Mouse (Mus musculus): ENCODE measurements around the gene Rasal1.

The Rasal1 gene

GRCm38 (mm10) chr5:120693931-120694694, 45.5 kb downstream of the Rasal1 start:
- DNase-seq (ENCODE audit: low spot score in 2 of 2) = no peak

- DNase-seq (ENCODE audit: low spot score in 2 of 2) = no peak
Measured at GRCm38 (mm10) chr5:120694695-120695074, 46.1 kb downstream of the Rasal1 start.

- DNase-seq (ENCODE audit: low spot score in 2 of 2) = no peak
Measured at GRCm38 (mm10) chr5:120696057-120696743, 47.6 kb downstream of the Rasal1 start.

DNA sequence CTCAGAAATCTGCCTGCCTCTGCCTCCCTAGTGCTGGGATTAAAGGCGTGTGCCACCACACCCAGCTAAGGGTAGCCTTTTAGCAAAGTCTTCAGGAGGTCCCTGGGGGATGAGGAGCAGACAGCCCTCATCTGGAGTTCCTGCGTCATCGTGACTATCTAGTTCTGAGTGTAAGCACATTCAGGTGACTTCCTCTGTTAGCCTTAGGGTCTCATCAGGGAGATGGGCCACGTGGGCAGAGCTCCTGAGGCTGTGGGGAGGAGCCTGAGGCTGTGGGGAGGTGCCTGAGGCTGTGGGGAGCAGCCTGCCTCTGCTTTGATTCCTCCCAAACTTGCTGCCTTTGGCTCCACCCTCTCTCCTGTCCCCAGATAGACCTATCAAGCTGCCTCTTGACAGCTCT, 48.3 kb downstream of the Rasal1 start:
- no peak for DNase-seq (ENCODE audit: low spot score in 2 of 2)

DNA sequence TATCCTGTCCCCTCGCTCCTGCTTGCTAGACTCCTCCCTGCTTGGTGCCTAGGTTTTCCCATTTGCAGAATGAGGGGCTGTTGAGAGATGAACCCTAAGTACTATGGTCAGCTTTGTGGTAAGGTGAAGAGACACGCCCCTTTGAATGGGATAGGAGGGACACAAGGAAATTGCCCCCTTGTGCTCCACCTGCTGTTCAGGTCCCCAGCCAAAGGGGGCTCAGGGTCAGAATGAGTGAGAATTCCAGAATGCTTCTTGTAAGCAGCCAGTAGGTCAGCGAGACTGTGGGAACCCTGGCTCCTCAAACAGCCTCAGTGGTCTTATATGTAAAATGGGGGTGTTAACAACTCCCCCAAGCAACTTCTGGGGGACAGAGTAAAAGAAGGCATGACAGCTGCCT, 49.6 kb downstream of the Rasal1 start:
- DNase-seq (ENCODE audit: low spot score in 2 of 2) = no peak

DNA sequence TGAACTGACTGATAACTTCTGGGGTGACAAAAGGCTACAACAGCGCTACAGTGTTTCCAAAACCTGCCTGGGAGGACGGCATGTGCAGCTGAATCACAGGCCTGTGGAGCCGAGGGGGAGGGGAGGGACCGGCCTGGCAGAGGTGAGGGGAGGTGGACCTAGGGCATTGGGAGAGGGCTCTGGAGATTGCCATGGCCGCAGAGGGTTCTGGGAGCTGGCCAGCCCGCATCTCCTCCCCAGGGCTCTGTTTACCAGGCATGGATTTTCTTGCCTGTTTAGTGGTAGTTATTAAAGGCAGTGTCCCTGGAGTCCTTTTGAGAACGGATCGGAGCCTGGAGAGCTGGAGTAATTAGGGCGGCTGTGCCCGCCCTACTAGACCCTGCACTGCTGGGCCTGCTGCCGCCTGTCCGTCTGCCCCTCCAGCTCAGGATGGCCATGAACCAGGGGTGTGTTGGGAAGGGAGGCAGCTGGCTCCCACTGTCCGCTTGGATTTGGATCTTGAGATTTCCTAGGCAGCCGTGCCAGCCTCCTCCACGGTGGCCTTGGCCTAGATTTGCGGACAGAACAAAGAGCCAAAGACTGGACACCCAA, 50.3 kb downstream of the Rasal1 start:
- peak in 1 of 2 experiments; percentile 39 for DNase-seq (ENCODE audit: low spot score in 2 of 2)

- no peak for DNase-seq (ENCODE audit: low spot score in 2 of 2)
Measured at GRCm38 (mm10) chr5:120700996-120701790, 52.6 kb downstream of the Rasal1 start.

DNA sequence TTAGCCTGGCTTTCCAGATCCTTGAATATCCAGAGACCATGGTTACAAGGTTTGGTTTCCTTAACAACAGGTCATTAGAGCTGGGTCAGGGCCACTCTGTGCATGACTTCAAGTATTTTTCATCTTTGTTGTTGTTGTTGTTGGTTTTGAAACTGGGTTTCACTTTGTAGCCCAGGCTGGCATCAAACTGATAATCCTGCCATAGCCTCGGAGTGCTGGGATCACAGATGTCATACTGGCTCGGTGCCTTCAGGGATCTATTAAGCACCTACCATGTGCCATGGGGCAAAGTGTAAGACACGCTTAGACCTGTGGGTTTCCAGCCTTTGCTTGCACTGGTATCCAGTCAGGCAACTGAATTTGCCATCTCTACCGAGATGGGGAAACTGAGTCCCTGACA, 53.8 kb downstream of the Rasal1 start:
- DNase-seq (ENCODE audit: low spot score in 2 of 2) = no peak

DNA sequence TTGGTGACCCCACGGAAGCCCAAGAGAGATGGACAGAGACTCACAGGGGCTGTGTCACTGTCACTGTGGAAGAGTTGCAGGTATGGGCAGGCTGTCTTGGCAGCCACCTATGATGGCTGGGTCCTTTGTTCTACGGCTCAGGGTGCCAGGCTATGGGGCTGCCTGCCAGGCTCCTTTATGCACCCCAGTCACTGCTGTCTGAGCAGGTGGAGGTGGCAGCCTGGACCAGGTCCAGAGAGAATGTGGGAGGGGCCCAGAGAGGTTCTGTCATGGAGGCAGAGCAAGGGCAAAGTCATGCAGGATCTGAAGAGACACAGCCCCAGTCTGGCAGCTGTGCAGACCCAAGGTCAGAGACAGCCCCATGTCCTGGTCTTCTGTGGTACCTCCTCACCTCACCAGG, 54.4 kb downstream of the Rasal1 start:
- DNase-seq (ENCODE audit: low spot score in 2 of 2) = no peak

- DNase-seq (ENCODE audit: low spot score in 2 of 2) = no peak
Measured at GRCm38 (mm10) chr5:120703660-120704059, 55.0 kb downstream of the Rasal1 start.

GRCm38 (mm10) chr5:120704421-120704820, 55.8 kb downstream of the Rasal1 start:
- no peak for DNase-seq (ENCODE audit: low spot score in 2 of 2)

DNA sequence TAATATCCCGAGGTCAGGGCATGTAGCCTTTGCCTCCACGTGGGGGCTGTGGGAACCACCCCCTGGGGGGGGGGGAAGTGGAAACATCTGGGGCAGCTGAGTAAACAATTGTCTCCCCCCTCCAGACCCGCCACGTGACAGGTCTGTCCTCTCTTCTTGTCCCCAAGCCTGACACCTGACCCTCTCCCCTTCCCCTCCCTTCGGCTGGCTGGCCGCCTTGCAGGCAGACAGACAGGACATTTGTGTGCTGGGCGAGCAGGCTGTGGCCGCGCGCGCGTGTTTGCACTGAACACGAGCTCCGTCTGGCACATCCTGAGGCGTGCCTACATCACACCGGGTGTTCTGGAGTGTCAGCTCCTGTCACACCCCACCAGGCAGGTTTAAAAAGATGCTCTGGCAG, 57.9 kb downstream of the Rasal1 start:
- no peak for DNase-seq (ENCODE audit: low spot score in 2 of 2)

GRCm38 (mm10) chr5:120706976-120707375, 58.4 kb downstream of the Rasal1 start:
- DNase-seq (ENCODE audit: low spot score in 2 of 2) = no peak

- DNase-seq (ENCODE audit: low spot score in 2 of 2) = peak; percentile 22 to 44
Measured at GRCm38 (mm10) chr5:120710161-120710825, 61.7 kb downstream of the Rasal1 start.

DNA sequence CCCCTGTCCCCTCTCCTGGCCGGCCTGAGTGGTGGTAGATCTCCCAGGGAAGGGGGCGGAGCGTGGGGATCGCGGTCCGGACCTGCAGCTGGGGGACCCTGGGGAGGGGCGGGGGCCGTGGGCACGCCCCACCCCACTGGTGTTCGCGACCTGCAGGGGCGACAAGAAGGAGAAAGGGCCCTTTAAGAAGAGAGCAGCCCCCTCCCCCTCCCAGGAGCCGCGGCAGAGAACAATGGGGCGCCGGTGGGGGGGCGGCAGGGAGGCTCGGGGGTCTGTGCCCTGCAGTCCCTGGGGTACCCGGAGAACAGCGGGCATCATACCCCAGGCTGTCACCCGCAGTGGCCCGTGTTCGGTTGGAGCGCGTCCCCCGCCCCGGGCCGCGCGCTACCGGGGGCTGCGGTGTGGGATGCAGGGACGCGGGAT, 62.2 kb downstream of the Rasal1 start:
- DNase-seq (ENCODE audit: low spot score in 2 of 2) = peak in 1 of 2 experiments; percentile 26

DNA sequence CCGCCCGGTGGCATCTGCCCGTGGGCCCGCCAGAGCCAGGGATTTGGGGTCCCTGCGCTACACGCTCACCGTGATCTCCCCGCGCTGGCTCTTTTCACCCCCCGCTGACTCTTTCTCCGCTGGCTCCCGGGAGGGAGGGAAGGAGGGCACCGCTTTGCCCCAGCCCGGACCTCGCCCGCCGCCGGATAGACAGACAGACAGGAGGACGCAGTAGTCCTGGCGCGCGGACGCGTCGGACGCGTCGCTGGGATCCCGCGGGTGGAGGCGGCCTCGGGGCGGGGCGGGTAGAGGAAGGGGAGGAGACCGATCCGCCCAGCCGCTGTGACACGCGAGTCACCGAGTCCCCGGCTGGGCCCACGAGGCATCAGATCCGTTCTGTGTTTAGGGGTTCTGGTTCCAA, 62.8 kb downstream of the Rasal1 start:
- peak; percentile 60 to 77 for DNase-seq (ENCODE audit: low spot score in 2 of 2)

- DNase-seq (ENCODE audit: low spot score in 2 of 2) = no peak
Measured at GRCm38 (mm10) chr5:120711827-120712226, 63.2 kb downstream of the Rasal1 start, which contains the start of gene Dtx1. Gene Dtx1 (minus strand): TSS chr5:120711927.

DNA sequence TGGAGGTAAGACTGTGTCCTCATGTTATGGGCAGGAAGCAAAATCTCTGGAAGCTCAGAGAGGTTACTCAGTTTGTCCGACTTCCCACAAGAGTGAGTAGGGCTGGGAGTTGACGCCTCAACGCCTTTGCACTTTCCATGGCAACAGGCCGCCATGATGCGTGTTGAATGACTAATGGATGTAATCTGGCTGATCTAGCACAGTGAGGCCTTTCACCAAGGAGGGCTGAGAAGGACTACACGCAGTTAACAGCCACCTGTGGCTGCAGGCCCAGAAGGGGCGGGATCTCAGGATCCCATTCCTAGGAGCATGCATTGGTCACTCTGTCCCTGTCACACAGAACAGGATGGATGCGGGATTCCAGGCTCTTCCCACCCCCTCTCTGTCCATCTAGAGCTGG, 64.1 kb downstream of the Rasal1 start:
- no peak for DNase-seq (ENCODE audit: low spot score in 2 of 2)

- DNase-seq (ENCODE audit: low spot score in 2 of 2) = peak; percentile 69 to 79
Measured at GRCm38 (mm10) chr5:120714314-120714713, 65.7 kb downstream of the Rasal1 start.

GRCm38 (mm10) chr5:120717136-120717535, 68.5 kb downstream of the Rasal1 start:
- no peak for DNase-seq (ENCODE audit: low spot score in 2 of 2)

GRCm38 (mm10) chr5:120718600-120719378, 70.2 kb downstream of the Rasal1 start:
- DNase-seq (ENCODE audit: low spot score in 2 of 2) = no peak

Measured in frontal cortex, postnatal 25 days (tissue).